In genomic region chr9:34203624-34204365, GRCm38 (mm10) we compare ENCODE assay signal across 12 mouse cellular contexts.
A peak's percentile ranks its signal among the peaks of the same experiment; 100 is the strongest.
DNase-seq lines count a peak whose midpoint lies in the region; ATAC-seq lines count a peak whose summit lies in the region.
"Had no signal": no experiment of that assay in that cellular context is flagged by ENCODE, and none has a peak within 500 bp of the region (broad histone marks: within the 10 kb centered on the region; RNA-seq: fewer than 3 reads in every experiment).

No protein-coding gene starts in this region.

- ATAC-seq in neural tube, embryonic 11.5 days (ENCODE audit: insufficient read depth, low FRiP score, low TSS enrichment), result peak; percentile 36; the same call in 1 of the 2 replicates
- 0 out of 2 replicates have a peak, but pooled peaks have one; percentile 6 for ATAC-seq in midbrain, embryonic 12.5 days (ENCODE audit: low FRiP score, low read depth)

- H3K9me3 ChIP-seq in neural tube, embryonic 11.5 days (ENCODE audit: control insufficient read depth, low read length), result no peaks in the 10 kb centered on the region
- H3K9me3 ChIP-seq in midbrain, embryonic 12.5 days, result no peaks in the 10 kb centered on the region
- H3K9me3 ChIP-seq: limb, embryonic 13.5 days had no signal

- peak; percentile 2 for DNase-seq in cerebellum, adult 9-11 months
- DNase-seq in cerebellum, adult 11 months, result no peak
- peak; percentile 33 for DNase-seq in neural tube, embryonic 11.5 days (ENCODE audit: low spot score)
- DNase-seq in neural tube, embryonic 10.5 days (ENCODE audit: extremely low spot score, low spot score), result no peak
- no peak for DNase-seq in adrenal gland, postnatal 14 days
- DNase-seq in cerebellum, postnatal 25 days, result no peak
- no peak for DNase-seq in right cerebral cortex, adult 18-20 months
- DNase-seq: lung, postnatal 14 days had no signal

- H3K4me3 ChIP-seq in neural tube, embryonic 11.5 days (ENCODE audit: low read depth, low read length), result no peak overlapping the region
- no peak overlapping the region for H3K4me3 ChIP-seq in midbrain, embryonic 12.5 days
- H3K4me3 ChIP-seq: layer of hippocampus, adult 2 months; limb, embryonic 13.5 days had no signal

- H3K4me1 ChIP-seq in neural tube, embryonic 11.5 days (ENCODE audit: control insufficient read depth, insufficient read depth, low read length), result peaks cover 9% of the 10 kb centered on the region; the same call in 1 of the 2 replicates
- peaks cover 27% of the 10 kb centered on the region for H3K4me1 ChIP-seq in midbrain, embryonic 12.5 days

- H3K4me2 ChIP-seq in neural tube, embryonic 11.5 days (ENCODE audit: low read depth), result no peak overlapping the region
- no peak overlapping the region for H3K4me2 ChIP-seq in midbrain, embryonic 12.5 days (replicated peaks)
- H3K4me2 ChIP-seq: heart, embryonic 11.5 days had no signal

- 13% methylated on average over 7 of the region's 7 CpGs for WGBS in neural tube, embryonic 11.5 days
- WGBS in midbrain, embryonic 12.5 days, result 10% methylated on average over 7 of the region's 7 CpGs

- no peak overlapping the region for H3K27ac ChIP-seq in neural tube, embryonic 11.5 days (ENCODE audit: low read depth, low read length)
- H3K27ac ChIP-seq in midbrain, embryonic 12.5 days (replicated peaks), result peak overlapping the region; percentile 15; the same call in 1 of the 2 replicates
- H3K27ac ChIP-seq: layer of hippocampus, adult 2 months; limb, embryonic 13.5 days had no signal

- H3K9ac ChIP-seq in neural tube, embryonic 11.5 days (ENCODE audit: low read length), result no peak overlapping the region
- H3K9ac ChIP-seq in midbrain, embryonic 12.5 days (replicated peaks), result no peak overlapping the region
- H3K9ac ChIP-seq: limb, embryonic 13.5 days had no signal

- no peaks in the 10 kb centered on the region for H3K36me3 ChIP-seq in neural tube, embryonic 11.5 days (ENCODE audit: control insufficient read depth, insufficient read depth, low read length)
- H3K36me3 ChIP-seq in midbrain, embryonic 12.5 days, result no peaks in the 10 kb centered on the region
- H3K36me3 ChIP-seq: limb, embryonic 13.5 days had no signal

- no peaks in the 10 kb centered on the region for H3K27me3 ChIP-seq in neural tube, embryonic 11.5 days (ENCODE audit: control insufficient read depth, insufficient read depth, low read length)
- H3K27me3 ChIP-seq in midbrain, embryonic 12.5 days, result no peaks in the 10 kb centered on the region

Comparison
In these comparisons a context has a peak if more than half of its experiments do, and no peak if none do; other contexts are left out.
1. DNase-seq: peak in cerebellum, adult 9-11 months (single experiment) and neural tube, embryonic 11.5 days (single experiment); none in cerebellum, adult 11 months (single experiment), neural tube, embryonic 10.5 days (single experiment), adrenal gland, postnatal 14 days (single experiment), cerebellum, postnatal 25 days (0 of 2) and right cerebral cortex, adult 18-20 months (single experiment).